Mouse (Mus musculus) kidney, postnatal 14 days (tissue): ENCODE results near the gene Atg101.

Experiments used
- DNase-seq: peaks from one replicate; pipeline ENCODE4 v3.0.0; 2022; ENCODE audit warnings: mixed read lengths

Gene Atg101

DNA sequence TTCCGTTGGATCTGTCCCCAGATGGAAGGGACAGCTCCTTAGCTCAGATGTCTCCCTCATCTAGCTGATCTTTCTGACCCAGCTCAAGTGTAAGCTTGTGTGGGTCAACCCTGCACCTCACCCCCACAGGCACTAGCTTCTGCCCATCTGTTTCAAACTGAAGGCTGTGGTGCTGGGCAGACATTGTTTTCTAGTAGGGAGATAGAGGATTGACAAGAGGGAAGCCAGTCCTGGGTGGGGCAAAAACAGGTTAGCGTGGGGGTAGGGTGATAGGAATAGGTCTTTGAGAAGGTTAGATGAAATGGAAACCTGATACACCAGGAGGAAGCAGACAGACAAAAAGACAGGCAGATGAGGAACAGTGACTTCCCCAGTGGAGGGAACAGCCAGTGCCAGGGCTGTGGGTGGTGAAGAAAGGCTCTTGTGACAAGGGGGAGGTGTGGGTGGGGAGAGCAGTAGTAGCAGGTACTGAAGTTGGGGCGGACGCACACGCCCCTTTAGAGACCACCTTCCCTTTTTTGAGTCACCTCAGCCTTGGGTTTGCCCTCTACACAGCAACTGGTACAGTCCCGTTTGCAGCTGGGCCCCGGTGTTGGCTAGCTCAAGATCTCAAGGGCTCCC, 28.1 kb upstream of the Atg101 start:
- DNase-seq = no peak

DNA sequence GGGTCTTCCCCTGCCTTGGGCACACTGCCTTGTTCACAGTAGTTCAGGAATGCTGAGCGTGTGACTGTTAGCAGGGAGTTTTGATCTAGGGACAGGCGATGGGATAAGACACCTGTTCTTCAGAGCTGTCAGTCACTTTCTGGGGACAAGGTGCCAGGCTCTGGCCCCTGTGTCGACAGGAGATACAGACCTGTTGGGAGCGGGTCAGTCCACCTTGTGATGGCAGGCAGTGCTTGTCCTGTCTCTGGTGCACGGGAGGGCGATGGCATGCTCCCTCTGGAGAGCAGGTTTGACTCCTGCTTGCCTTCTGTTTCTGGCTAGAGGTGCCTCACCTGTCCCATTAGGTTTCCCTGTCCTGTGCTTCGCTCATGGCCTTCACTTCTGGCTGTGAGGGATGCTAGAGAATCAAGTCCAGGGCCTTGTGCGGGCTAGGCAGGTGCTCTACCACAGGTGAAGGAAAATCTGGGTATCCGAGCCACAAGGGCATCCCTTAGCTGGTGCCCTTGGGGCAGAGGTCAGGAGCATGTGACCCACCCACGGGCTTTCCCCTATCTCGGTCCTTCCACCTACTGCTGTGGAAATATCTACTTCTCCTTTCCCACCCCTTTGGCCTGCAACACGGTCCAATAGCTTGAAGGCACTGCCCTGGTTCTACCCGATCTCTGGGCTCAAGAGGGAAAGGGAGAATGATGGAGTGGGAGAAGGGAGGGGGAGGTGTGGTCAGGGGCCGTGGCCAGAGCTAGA, 27.4 kb upstream of the Atg101 start:
- no peak for DNase-seq

DNA sequence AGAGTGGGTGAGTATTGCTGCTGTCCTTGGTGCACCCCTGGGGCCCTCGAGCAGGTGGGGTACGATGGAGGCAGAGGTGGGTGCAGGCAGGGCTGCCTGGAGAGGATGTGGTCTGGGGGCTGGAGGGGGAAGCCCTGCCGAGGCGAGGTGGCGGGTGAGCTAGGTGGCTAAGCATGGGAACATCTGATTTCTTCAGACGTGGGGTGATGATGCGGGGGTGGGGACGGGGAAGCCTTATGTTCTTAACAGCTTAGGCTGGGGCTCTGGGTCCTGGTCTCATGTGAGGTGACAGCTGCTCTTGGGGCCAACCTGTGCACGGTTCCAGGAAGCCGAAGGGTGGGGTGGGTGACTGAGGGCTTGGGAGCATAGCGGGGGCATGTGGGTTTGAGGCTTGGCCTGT, 25.7 kb upstream of the Atg101 start:
- no peak for DNase-seq

DNA sequence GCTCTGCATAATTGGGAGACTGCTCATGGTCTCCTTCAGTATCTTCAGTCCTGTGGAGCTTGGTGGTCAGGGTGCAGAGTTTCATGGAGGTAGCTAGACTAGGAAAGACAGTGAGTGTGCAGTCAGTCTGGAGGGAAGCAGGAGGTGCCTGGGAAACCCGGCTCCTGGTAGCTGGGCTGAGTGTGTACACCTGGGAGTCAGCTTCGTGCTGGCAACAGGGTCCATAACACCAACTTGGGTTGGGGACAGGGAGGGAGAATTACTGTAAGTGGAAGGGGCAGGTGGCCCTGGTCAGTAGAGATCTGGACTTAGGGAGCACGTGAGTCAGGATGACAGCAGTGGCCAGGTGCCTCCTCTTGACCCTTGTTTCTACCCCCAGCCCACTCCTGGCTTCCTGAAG, 24.1 kb upstream of the Atg101 start:
- DNase-seq = no peak

DNA sequence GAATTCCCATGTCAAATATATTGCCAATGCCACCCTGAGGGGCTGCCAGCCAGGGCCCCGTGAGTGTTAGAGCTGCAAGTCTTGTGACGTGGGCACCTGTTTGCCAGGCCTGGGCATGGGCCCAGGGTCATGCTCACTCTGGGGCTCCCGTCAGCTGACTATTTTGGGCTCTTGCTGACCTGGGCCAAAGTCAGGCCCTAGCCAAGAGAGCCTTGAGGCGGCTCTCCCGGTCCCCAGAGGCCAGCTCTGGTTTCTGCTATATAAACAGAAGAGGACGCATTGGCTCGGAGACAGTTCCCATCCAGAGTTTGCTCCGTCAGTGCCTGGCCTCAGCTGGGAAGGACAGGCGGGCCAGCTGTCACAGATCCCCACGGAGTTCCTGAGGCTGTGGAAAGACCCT, 23.7 kb upstream of the Atg101 start:
- DNase-seq = peak; percentile 75

DNA sequence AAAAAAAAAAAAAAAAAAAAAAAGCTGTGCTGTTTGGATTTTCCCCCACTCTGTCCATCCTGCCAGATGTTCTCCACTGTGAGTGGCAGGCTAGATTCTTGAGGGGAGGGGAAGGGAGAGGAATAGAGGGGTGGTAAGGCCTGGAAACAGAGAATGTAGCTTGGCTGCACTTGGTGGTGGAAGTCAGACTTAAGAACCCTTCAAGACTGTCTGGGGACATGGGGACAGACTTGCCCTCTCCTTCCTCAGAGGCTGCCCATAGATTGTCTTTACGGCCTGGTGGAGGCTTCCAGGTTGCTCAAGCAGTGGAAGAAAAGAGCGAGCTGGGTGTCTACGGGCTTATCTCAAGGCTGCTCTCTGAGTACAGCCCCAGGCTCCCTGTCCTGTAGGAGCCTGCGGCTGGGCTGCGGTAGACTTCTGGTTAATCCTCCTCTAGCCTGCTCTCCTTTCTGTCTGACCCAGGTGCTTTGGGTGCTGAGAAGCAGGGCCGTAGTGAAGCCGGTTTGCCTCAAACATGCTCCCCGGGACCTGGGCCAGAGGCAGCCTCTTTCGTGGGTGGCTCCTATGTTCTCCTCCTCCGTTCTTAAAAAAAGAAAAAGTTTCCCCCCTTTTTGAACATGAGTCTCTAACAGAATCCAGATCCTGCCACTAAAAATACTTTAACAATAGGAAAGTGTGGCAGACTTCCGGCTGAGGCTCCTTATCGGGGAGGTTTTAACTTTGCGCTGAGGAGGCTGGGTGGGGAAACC, 23.0 kb upstream of the Atg101 start:
- DNase-seq = no peak

DNA sequence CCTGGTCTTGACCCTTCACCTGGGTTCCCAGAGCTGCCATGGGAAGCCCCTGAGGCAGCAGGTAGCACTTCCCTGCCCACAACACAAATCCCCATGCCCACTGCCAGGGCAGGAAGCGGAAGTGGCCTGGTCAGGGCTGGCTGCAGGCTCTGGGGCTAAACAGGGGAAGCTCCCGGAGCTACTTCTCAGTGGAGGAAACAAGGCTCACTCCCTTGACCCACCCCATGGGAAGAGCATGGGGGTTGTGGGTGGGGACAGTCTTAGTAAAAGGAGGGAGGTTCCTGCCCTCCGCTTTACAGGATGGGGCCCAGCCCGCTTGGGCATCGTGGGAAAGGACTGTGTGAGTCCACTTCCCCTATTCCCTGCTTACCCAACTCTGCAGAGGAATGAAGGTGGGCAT, 21.6 kb upstream of the Atg101 start:
- no peak for DNase-seq

DNA sequence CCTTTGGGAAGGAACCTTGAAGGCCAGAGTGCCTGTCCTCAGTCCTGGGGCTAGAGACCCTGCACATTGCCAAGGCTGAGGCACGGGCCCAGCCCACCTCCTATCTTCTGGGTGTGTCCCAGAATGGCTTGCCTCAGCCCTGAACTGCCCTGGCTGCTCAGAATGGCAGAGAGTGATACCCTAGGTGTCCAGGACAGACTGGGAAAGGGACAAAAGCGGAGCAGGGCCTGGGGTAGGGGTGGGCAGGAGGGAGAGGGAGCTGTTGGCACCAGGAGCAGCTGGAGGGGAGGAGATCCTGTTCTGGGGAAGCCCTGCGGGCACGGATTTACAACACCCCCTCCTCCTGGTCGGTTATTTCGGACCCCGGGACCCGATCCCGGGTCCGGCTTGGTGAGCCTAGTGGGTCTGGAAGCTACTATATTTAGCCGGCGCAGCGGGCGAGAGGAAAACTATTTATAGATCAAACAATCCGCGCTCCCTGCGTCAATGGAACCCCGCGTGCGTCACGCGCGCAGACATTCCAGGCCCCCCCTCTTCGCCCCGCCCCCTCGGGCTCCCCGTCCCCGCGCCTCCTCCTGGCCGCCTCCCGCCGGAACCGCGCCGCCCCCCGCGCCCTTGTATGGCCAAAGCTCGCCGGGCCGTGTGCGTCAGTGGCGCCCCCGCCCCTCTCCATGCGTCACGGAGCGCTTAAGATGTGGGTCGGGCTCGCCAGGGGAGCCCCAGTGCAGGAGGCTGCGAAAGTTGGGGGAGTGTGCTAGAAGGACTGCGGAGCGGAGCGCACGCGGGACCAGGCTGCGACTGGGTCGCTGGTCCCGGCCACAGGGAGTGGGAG, 17.7 kb upstream of the Atg101 start:
- DNase-seq = peak; percentile 97

DNA sequence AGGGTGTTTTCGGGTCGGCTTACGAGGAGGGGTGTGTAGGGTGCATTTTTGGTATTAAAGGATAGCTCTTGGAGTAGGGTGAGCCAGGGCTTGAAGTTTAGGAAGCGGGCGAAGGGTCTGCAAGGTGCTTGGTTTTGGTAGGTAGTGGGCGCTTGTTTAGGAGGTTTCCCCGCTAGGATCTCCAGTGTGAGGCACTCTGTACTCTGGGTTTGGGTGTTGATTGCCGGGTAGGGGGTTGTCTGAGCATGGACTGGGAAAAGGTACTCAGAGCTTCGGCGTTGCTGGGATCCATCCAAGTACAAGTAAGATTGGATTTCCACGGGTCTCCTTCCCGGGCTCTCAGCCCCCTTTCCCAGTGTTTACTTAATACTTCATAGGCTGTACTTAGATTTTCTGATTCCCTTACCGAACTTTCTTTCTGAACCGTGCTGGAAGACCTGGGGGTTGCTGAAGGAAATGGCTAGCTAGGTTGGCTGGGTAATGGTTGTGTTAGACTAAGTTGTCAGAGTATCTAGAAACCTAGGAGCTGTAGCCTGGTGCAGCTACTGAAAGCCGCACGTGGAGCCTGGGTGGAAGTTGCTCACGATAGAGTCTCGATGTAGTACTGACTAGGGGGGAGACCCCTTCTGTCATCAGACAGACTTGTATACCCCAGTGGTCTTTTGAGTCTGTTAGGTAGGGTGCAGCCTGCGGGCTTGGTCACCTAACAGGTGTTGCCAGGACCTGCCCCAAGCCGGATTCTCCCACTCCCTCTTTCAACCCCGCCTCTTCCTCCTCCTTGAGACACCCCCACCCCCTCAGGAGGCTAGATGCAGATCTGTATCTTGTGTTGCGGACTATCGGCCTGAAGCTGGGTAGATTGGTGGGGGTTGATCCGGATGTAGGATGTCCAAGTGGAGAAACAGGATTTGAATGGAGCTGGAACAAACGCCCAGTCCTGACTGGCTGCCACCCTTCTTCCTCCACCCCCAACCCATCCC, 16.7 kb upstream of the Atg101 start:
- DNase-seq = peak; percentile 57

DNA sequence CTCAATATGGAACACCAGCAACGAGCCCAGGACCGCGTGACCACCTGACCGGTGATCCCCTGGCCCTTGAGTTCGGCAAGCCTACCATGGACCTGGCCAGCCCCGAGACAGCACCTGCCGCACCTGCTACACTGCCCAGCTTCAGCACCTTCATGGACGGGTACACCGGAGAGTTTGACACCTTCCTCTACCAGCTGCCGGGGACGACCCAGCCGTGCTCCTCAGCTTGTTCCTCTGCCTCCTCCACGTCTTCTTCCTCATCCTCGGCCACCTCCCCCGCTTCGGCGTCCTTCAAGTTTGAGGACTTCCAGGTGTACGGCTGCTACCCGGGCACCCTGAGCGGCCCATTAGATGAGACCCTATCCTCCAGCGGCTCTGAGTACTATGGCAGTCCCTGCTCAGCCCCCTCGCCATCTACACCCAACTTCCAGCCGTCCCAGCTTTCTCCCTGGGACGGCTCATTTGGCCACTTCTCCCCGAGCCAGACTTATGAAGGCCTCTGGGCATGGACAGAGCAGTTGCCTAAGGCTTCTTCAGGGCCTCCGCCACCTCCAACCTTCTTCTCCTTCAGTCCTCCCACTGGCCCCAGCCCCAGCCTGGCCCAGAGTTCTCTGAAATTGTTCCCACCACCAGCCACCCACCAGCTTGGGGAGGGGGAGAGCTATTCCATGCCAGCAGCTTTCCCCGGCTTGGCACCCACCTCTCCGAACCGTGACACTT, 13.8 kb upstream of the Atg101 start:
- no peak for DNase-seq

DNA sequence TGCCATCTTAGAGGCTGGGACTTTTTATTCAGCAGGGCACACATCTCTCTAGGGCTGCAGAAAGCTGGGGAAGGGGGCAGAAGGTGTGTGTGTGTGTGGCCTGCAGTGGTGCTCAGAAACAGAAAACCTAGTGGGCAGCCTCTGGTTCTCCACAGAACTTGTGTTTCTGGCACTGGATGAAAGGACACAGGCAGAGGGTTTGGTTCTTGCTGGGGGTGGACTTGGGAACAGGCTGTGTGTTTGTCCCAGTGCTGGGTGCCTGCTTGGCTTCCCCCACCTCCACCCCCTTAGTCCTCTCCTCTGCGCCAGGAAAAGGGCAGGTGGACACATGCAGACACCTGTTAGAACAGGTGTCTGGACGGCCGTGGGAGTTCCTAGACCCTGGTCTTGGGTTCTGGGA, 13.0 kb upstream of the Atg101 start:
- no peak for DNase-seq

DNA sequence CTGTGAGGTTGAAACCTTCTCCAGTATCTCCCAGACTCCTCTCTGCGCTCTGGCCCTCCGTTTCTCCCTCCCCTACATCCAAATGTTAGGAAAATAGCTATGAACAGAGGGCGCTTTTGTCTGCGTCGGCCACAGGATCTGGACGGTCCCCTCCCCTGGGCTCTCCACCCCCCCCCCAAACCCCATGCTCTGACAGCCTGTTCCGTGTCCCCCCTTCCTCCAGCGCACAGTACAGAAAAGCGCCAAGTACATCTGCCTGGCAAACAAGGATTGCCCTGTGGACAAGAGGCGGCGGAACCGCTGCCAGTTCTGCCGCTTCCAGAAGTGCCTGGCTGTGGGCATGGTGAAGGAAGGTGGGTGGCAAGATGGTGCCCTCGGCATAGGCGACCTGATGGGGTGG, 12.6 kb upstream of the Atg101 start:
- no peak for DNase-seq

DNA sequence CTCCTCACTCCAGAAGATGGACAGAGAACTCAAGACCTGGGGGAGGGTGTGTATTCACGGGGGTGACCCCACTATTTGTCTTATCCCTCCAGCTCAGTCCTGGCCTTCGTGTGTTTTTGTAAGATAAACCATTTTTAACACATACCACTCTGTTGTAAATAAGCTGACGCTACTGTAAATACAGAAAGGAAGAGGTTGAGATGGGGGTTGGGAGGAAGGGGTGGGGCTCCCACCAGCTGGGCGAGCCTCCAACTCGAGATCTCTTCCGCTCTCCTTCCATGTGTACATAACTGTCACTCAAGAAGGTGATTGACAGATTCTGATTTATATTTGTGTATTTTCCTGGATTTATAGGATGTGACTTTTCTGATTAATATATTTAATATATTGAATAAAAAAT, 9.7 kb upstream of the Atg101 start:
- no peak for DNase-seq

DNA sequence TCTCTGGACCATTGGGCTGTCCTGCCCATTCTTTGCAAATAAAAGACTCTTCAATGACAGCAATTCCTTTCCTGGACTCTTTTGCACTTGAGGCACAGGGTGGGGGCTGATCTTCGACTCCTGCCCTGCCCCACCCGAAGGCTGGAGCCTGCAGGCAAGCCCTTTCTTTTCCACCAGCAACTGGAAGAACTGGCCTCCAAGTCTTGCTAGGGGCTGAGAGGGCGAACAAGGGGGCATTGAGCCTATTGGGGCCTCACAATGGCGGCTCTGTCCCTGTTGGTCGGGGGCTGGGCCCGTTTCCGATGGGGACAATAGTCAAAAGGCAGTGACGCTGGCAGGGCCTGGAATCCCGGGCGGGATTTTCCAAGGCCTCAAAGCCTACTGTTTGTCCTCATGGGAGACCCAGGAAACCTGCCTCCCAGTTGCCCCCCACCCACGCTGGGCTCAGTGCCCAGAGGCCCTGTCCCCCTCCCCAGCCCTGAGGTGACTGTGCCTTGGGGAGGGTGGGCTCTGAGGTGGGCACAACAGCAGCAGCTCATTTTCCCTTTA, 6.6 kb upstream of the Atg101 start:
- no peak for DNase-seq

DNA sequence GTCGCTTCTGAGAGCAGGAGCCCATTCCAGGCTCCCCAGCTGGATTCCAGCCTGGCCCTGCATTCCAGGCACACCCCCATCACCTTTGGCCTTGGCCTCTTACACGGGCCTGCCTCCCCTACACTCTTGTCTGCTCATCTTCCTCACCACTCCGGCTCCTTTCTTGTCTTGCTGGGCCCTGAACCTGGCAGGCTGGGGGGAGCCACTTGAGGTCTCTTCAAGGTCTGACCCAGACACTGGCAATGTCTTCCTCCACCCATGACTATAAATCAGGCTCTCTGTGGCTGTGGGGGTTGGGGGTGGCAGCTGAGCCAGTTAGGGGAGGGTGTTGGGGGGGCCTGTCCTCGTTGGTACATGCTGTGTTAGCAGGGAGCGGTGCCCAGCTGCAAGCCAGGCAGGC, 5.5 kb upstream of the Atg101 start:
- DNase-seq = no peak

DNA sequence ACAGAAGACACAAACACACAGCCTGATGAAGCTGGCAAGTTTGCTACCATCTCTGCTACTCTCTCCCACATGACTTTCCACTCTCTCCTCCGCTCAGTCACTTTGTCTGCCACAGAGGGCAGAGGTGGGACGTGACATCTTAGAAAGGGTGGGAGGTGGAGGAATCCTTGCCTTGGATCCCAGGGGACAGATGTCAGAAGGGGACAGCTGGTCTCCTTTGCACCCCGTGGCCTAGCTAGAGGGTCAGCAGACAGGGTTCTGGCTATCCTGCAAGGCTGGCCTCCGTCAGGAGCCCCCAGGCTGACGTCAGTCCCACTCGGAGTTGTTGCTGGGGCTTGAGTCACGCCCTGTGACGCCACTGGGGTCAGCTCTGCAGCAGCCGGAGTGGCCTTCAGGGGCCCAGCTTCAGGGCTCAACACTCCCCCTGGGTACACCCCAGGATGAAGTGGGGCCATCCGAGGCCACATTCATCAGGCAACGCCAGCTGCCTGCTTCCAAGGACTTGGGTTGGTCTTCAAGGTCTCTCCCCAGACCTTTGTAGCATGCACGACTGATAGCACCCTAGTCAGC, 4.6 kb upstream of the Atg101 start:
- peak; percentile 34 for DNase-seq

DNA sequence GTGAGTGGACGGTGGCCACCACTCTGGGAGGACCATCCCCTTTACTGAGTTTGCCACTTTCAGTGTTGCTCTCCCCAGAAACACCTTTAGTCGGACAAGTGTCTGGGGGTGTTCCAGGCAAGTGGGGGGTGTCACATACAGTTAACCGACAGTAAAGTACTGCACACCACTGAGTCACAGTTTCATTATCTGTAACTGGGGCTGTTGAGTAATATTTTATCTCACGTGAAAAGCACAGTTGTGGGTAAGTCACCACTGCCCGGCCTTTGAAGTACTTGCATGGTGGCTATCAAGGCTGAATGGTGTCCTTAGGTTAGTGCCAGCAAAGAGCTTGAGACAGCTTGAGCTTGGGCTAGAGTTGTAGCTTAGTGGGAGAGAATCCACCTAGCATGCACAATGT, 1.6 kb upstream of the Atg101 start:
- DNase-seq = no peak

DNA sequence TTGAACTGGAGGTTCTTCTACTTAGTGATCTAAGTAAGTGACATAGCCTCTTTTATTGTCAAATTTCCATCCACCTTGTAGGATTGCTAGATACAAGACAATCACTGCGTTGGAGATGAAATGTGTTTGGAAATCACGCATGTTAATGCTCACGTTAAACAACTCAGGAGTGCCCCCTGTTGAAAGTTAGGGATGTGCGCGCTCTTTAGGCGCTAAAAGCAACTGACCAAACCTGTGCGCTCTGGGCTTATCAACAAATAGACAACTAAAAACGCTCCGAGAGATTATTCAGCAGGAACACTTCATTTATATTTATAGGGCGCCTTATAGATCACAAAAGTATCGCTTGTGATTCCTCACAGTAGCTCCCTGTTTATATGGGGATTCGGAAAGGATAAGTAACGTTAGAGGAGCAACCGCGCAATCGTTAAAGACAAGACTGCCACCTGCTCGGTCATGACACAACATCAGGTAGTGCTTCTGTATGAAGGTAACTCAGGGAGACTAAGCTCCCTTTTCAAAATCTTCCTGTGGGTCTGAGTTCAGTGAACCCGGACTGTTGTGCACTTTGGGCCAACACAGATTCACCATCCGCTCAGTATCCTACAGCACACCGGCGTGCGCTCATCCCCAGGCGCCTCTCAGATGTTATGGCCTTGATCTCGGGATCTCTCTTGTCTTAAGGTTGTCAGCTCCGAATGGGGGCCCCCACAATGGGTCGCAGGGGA, 725 bp upstream of the Atg101 start:
- DNase-seq = peak; percentile 75

DNA sequence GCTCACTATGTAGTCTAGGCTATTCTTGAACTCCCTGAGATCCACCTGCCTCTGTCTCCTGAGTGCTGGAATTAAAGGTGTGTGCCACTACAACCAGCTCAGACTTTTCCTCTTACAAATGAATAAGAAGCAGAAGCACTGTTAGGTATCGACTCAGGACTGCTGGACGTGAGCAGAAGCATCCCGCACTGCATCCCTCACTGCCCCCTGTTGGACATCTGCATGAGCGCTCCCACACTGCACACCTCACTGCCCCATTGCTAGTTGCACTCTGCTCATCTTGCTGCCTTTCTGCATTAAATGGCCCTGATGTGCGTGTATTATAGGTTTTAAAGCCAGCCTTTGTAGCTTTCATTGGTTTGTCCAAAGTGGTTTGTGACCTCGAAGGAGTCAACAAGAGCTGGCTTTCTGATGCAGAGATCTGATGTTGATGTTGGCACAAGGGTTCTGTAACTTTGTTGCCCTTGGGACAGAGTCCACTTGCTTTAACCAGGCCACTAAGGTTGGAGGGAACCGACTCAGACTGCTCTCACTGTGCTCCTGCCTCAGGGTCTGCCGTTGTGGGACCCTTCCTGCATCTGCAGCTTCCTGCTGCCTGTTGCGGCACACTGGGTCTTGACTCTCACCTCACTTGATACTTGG, 2.2 kb downstream of the Atg101 start:
- peak; percentile 37 for DNase-seq
